Mouse (Mus musculus) MEL (cell line): ENCODE measurements around the gene Adamtsl3. TPM values are rescaled to one million over a fixed set of nuclear protein-coding genes. Genes with fewer than 3 reads are reported as not detected.

ENCODE experiments used
- DNase-seq: peaks from one replicate; pipeline ENCODE4 v3.0.0; 2011; ENCODE audit warnings: low read depth, low spot score
- H3K27ac ChIP-seq: 2 replicates; pipeline ENCODE4 v1.5.1; 2012; ENCODE audit warnings: low read depth, mild to moderate bottlenecking, control low read depth, low read length, moderate library complexity; ENCODE audit not compliant: control insufficient read depth
- H3K27me3 ChIP-seq, 2 experiments: fragments of 150-350 bp in 1 of 2; sonication (generic) in 1 of 2; 2 replicates each; pipeline ENCODE4 v1.6.1; 2012; ENCODE audit warnings: low read length in 2 of 2, mild to moderate bottlenecking in 2 of 2, improper control_type of control experiment in 1 of 2, moderate library complexity in 1 of 2; ENCODE audit not compliant: insufficient read depth in 2 of 2, control insufficient read depth in 1 of 2
- H3K36me3 ChIP-seq, 2 experiments: 2 replicates each; pipeline ENCODE4 v1.6.1; 2012 to 2014; ENCODE audit warnings: low read length in 2 of 2, improper control_type of control experiment in 1 of 2, inconsistent platforms in 1 of 2, mild to moderate bottlenecking in 1 of 2; ENCODE audit not compliant: insufficient read depth in 2 of 2, control insufficient read depth in 1 of 2
- H3K4me1 ChIP-seq, 2 experiments: fragments of 150-350 bp in 1 of 2; sonication (generic) in 1 of 2; 2 replicates each; pipeline ENCODE4 v1.6.1; 2012; ENCODE audit warnings: low read length in 2 of 2, improper control_type of control experiment in 1 of 2, mild to moderate bottlenecking in 1 of 2; ENCODE audit not compliant: insufficient read depth in 2 of 2, control insufficient read depth in 1 of 2
- H3K4me3 ChIP-seq, 2 experiments: fragments of 150-350 bp in 1 of 2; sonication (generic) in 1 of 2; 2 replicates each; pipeline ENCODE4 v1.5.1; 2012; ENCODE audit warnings: low read depth in 2 of 2, low read length in 2 of 2, mild to moderate bottlenecking in 2 of 2, moderate library complexity in 2 of 2, control low read depth in 1 of 2, improper control_type of control experiment in 1 of 2; ENCODE audit not compliant: control insufficient read depth in 1 of 2, insufficient read depth in 1 of 2
- H3K79me2 ChIP-seq: 2 replicates; pipeline ENCODE4 v1.6.1; 2012; ENCODE audit warnings: mild to moderate bottlenecking, low read length, moderate library complexity; ENCODE audit not compliant: control insufficient read depth, poor library complexity, insufficient read depth
- H3K9ac ChIP-seq: 2 replicates; pipeline ENCODE4 v1.6.1; 2012; ENCODE audit warnings: low read depth, mild to moderate bottlenecking, control low read depth, low read length, moderate library complexity; ENCODE audit not compliant: control insufficient read depth, poor library complexity, severe bottlenecking
- H3K9me3 ChIP-seq: fragments of 150-350 bp; sonication (generic); replicated peaks from 2 replicates; pipeline ENCODE4 v1.6.1; 2012; ENCODE audit warnings: mild to moderate bottlenecking, low read length, improper control_type of control experiment, moderate library complexity; ENCODE audit not compliant: insufficient read depth
- CHD1 ChIP-seq: IDR thresholded peaks from 2 replicates; pipeline ENCODE4 v1.6.1; 2012; ENCODE audit warnings: low read depth, mild to moderate bottlenecking, inconsistent platforms, low read length, improper control_type of control experiment
- EP300 ChIP-seq, 2 experiments: IDR thresholded peaks; 2 replicates each; pipeline ENCODE4 v1.6.1; 2011; ENCODE audit warnings: improper control_type of control experiment in 2 of 2, low read length in 2 of 2, low read depth in 1 of 2, mild to moderate bottlenecking in 1 of 2
- GABPA ChIP-seq: IDR thresholded peaks from 2 replicates; pipeline ENCODE4 v1.6.1; 2012; ENCODE audit warnings: low read depth, mild to moderate bottlenecking, inconsistent platforms, low read length, improper control_type of control experiment, moderate library complexity
- GATA1 ChIP-seq: IDR thresholded peaks from 2 replicates; pipeline ENCODE4 v1.6.1; 2011; ENCODE audit warnings: low read depth, low read length, improper control_type of control experiment
- HCFC1 ChIP-seq: IDR thresholded peaks from 2 replicates; pipeline ENCODE4 v1.6.1; 2012; ENCODE audit warnings: low read depth, mild to moderate bottlenecking, inconsistent platforms, low read length, improper control_type of control experiment, moderate library complexity
- JUND ChIP-seq: IDR thresholded peaks from 2 replicates; pipeline ENCODE4 v1.6.1; 2011; ENCODE audit warnings: low read depth, mild to moderate bottlenecking, improper control_type of control experiment, low read length
- MAFK ChIP-seq: IDR thresholded peaks from 2 replicates; pipeline ENCODE4 v1.6.1; 2011; ENCODE audit warnings: low read depth, mild to moderate bottlenecking, low read length, improper control_type of control experiment, borderline replicate concordance
- MAX ChIP-seq: IDR thresholded peaks from 2 replicates; pipeline ENCODE4 v1.6.1; 2011; ENCODE audit warnings: low read length, improper control_type of control experiment
- MAZ ChIP-seq: IDR thresholded peaks from 2 replicates; pipeline ENCODE4 v1.6.1; 2012; ENCODE audit warnings: low read depth, mild to moderate bottlenecking, inconsistent platforms, low read length, improper control_type of control experiment
- MEF2A ChIP-seq: IDR thresholded peaks from 2 replicates; pipeline ENCODE4 v1.6.1; 2014; ENCODE audit warnings: low read depth, mild to moderate bottlenecking, inconsistent platforms, low read length, improper control_type of control experiment; ENCODE audit not compliant: poor library complexity, insufficient replicate concordance, severe bottlenecking; ENCODE audit errors: extremely low read depth
- MYB ChIP-seq: IDR thresholded peaks from 2 replicates; pipeline ENCODE4 v1.6.1; 2011; ENCODE audit warnings: mild to moderate bottlenecking, low read depth, low read length, improper control_type of control experiment
- MYC ChIP-seq: IDR thresholded peaks from 2 replicates; pipeline ENCODE4 v1.6.1; 2011; ENCODE audit warnings: low read depth, mild to moderate bottlenecking, low read length, improper control_type of control experiment, moderate library complexity
- NELFE ChIP-seq: IDR thresholded peaks from 2 replicates; pipeline ENCODE4 v1.6.1; 2011; ENCODE audit warnings: low read depth, low read length, improper control_type of control experiment
- NRF1 ChIP-seq: IDR thresholded peaks from 2 replicates; pipeline ENCODE4 v1.6.1; 2014; ENCODE audit warnings: low read depth, mild to moderate bottlenecking, inconsistent platforms, low read length, improper control_type of control experiment, moderate library complexity; ENCODE audit not compliant: poor library complexity, insufficient read depth, severe bottlenecking
- POLR2A ChIP-seq, 2 experiments: IDR thresholded peaks; 2 replicates each; pipeline ENCODE4 v1.6.1; 2011 to 2012; ENCODE audit warnings: low read length in 2 of 2, mild to moderate bottlenecking in 2 of 2, control low read depth in 1 of 2, improper control_type of control experiment in 1 of 2, low read depth in 1 of 2, moderate library complexity in 1 of 2; ENCODE audit not compliant: control insufficient read depth in 1 of 2, insufficient read depth in 1 of 2, poor library complexity in 1 of 2
- RAD21 ChIP-seq: IDR thresholded peaks from 2 replicates; pipeline ENCODE4 v1.6.1; 2011; ENCODE audit warnings: mild to moderate bottlenecking, low read depth, low read length, improper control_type of control experiment
- RCOR1 ChIP-seq: IDR thresholded peaks from 2 replicates; pipeline ENCODE4 v1.6.1; 2012; ENCODE audit warnings: low read depth, mild to moderate bottlenecking, inconsistent platforms, low read length, improper control_type of control experiment
- SIN3A ChIP-seq: IDR thresholded peaks from 2 replicates; pipeline ENCODE4 v1.6.1; 2012; ENCODE audit warnings: low read length, improper control_type of control experiment, inconsistent platforms
- SMC3 ChIP-seq: IDR thresholded peaks from 2 replicates; pipeline ENCODE4 v1.6.1; 2011; ENCODE audit warnings: low read depth, low read length, improper control_type of control experiment
- TAL1 ChIP-seq: IDR thresholded peaks from 2 replicates; pipeline ENCODE4 v1.6.1; 2012; ENCODE audit warnings: mild to moderate bottlenecking, inconsistent platforms, low read length, moderate library complexity, mixed read lengths
- UBTF ChIP-seq: IDR thresholded peaks from 2 replicates; pipeline ENCODE4 v1.6.1; 2012; ENCODE audit warnings: low read depth, mild to moderate bottlenecking, inconsistent platforms, low read length, improper control_type of control experiment, moderate library complexity, borderline replicate concordance; ENCODE audit not compliant: insufficient read depth
- ZC3H11A ChIP-seq: IDR thresholded peaks from 2 replicates; pipeline ENCODE4 v1.6.1; 2012; ENCODE audit warnings: low read depth, mild to moderate bottlenecking, inconsistent platforms, low read length, improper control_type of control experiment
- ZMIZ1 ChIP-seq: IDR thresholded peaks from 2 replicates; pipeline ENCODE4 v1.6.1; 2012; ENCODE audit warnings: low read depth, mild to moderate bottlenecking, inconsistent platforms, low read length, improper control_type of control experiment, moderate library complexity
- ZNF384 ChIP-seq: IDR thresholded peaks from 2 replicates; pipeline ENCODE4 v1.6.1; 2012; ENCODE audit warnings: low read depth, mild to moderate bottlenecking, inconsistent platforms, low read length, improper control_type of control experiment
- polyA plus RNA-seq, 2 experiments: library from polyadenylated mRNA; stranded (reverse) in 1 of 2; unstranded in 1 of 2; fragments of >175 nt in 1 of 2; fragments of >200 nt in 1 of 2; gene quantifications; 2 replicates each; pipeline versions ENCODE4 v1.2.1 to v1.2.4; 2012; ENCODE audit warnings: low replicate concordance in 2 of 2, low read depth in 1 of 2; ENCODE audit not compliant: insufficient read length in 2 of 2, insufficient read depth in 1 of 2, missing spikeins in 1 of 2
- total RNA-seq: library from RNA; depleted of rRNA; stranded (reverse); fragments of 300-350 nt; gene quantifications from 2 replicates; pipeline ENCODE4 v1.2.3, GENCODE M21; 2012

Adamtsl3 gene
- total and polyA plus RNA-seq, 3 experiments: not detected

GRCm38 (mm10) chr7:82308398-82308797, 27.1 kb upstream of the Adamtsl3 start:
- H3K27ac ChIP-seq: no peak overlapping the region
- H3K27me3 ChIP-seq: no peaks in the 10 kb centered on the region
- H3K9me3 ChIP-seq: no peaks in the 10 kb centered on the region
- H3K4me3 ChIP-seq: no peak overlapping the region
- H3K79me2 ChIP-seq: no peaks in the 10 kb centered on the region
- no peaks in the 10 kb centered on the region for H3K36me3 ChIP-seq
- H3K9ac ChIP-seq: no peak overlapping the region
- no peaks in the 10 kb centered on the region for H3K4me1 ChIP-seq
- TF ChIP-seq TAL1 (no peak), MAFK (no peak)
- DNase-seq: no peak

- H3K36me3 ChIP-seq: no peaks in the 10 kb centered on the region
- H3K27ac ChIP-seq: no peak overlapping the region
- no peaks in the 10 kb centered on the region for H3K79me2 ChIP-seq
- no peaks in the 10 kb centered on the region for H3K9me3 ChIP-seq
- H3K4me3 ChIP-seq: no peak overlapping the region
- no peaks in the 10 kb centered on the region for H3K4me1 ChIP-seq
- no peak overlapping the region for H3K9ac ChIP-seq
- DNase-seq: no peak
- TF ChIP-seq RAD21 (no peak), RCOR1 (no peak), ZNF384 (no peak), ZC3H11A (no peak), GABPA (no peak), HCFC1 (no peak), POLR2A (IDR thresholded peaks at IDR 0.05; ENCODE audit: control insufficient read depth in 1 of 2, insufficient read depth in 1 of 2, low read depth in 1 of 2, low read length in 2 of 2, poor library complexity in 1 of 2) (no peak), NRF1 (no peak)
- no peaks in the 10 kb centered on the region for H3K27me3 ChIP-seq
Measured at GRCm38 (mm10) chr7:82318515-82318914, 17.0 kb upstream of the Adamtsl3 start.

GRCm38 (mm10) chr7:82326616-82327015, 8.9 kb upstream of the Adamtsl3 start:
- Histone ChIP-seq H3K4me3 (no peak overlapping the region), H3K9me3 (no peaks in the 10 kb centered on the region), H3K36me3 (no peaks in the 10 kb centered on the region), H3K9ac (no peak overlapping the region), H3K27ac (no peak overlapping the region), H3K27me3 (no peaks in the 10 kb centered on the region), H3K4me1 (no peaks in the 10 kb centered on the region), H3K79me2 (no peaks in the 10 kb centered on the region)
- no peak for TF ChIP-seq UBTF
- TF ChIP-seq POLR2A (IDR thresholded peaks at IDR 0.05; ENCODE audit: control insufficient read depth in 1 of 2, insufficient read depth in 1 of 2, low read depth in 1 of 2, low read length in 2 of 2, poor library complexity in 1 of 2): no peak
- TF ChIP-seq MYC: no peak
- no peak for TF ChIP-seq NELFE
- no peak for TF ChIP-seq SMC3
- TF ChIP-seq JUND: no peak
- TF ChIP-seq NRF1: no peak
- TF ChIP-seq MAFK: no peak
- no peak for TF ChIP-seq MYB
- TF ChIP-seq ZMIZ1: no peak
- no peak for TF ChIP-seq GATA1
- TF ChIP-seq SIN3A: no peak
- TF ChIP-seq MEF2A: no peak
- TF ChIP-seq CHD1: no peak
- no peak for TF ChIP-seq ZNF384
- TF ChIP-seq MAX: no peak
- TF ChIP-seq HCFC1: no peak
- no peak for TF ChIP-seq GABPA
- no peak for TF ChIP-seq MAZ
- TF ChIP-seq EP300 (IDR thresholded peaks at IDR 0.05; ENCODE audit: low read depth in 1 of 2, low read length in 2 of 2): no peak
- DNase-seq: no peak
